Mouse (Mus musculus) liver, embryonic 11.5 days (tissue): ENCODE data around the gene Gm21969. TPM values are rescaled to one million over a fixed set of nuclear protein-coding genes. Genes with fewer than 3 reads are reported as not detected.

Source experiments
- ATAC-seq: fragments of 200-750 bp; cut with Nextera tagmentation; replicated peaks from 2 replicates; pipeline ENCODE4 v1.8.0; 2017; ENCODE audit warnings: moderate number of reproducible peaks, mild to moderate bottlenecking, moderate TSS enrichment, moderate library complexity; ENCODE audit not compliant: low FRiP score
- DNase-seq: peaks from one replicate; pipeline ENCODE4 v3.0.0-alpha.2; 2017; ENCODE audit warnings: low spot score
- H3K27ac ChIP-seq: fragments of 300-500 bp; sonication (generic); 2 replicates; pipeline ENCODE4 v1.5.1; 2014; ENCODE audit warnings: mild to moderate bottlenecking, low read depth, low read length, control low read depth
- H3K27me3 ChIP-seq: fragments of 300-500 bp; sonication (generic); replicated peaks from 2 replicates; pipeline ENCODE4 v1.6.1; 2014; ENCODE audit warnings: low read length, mixed read lengths; ENCODE audit not compliant: control insufficient read depth, insufficient read depth
- H3K36me3 ChIP-seq: fragments of 300-500 bp; sonication (generic); 2 replicates; pipeline ENCODE4 v1.6.1; 2014; ENCODE audit warnings: mild to moderate bottlenecking, low read length, moderate library complexity, mixed read lengths; ENCODE audit not compliant: control insufficient read depth, insufficient read depth
- H3K4me1 ChIP-seq: fragments of 300-500 bp; sonication (generic); replicated peaks from 2 replicates; pipeline ENCODE4 v1.6.1; 2014; ENCODE audit warnings: low read length, mixed read lengths; ENCODE audit not compliant: control insufficient read depth, insufficient read depth
- H3K4me2 ChIP-seq: fragments of 300-500 bp; sonication (generic); 2 replicates; pipeline ENCODE4 v1.6.1; 2014; ENCODE audit warnings: mild to moderate bottlenecking, control low read depth, moderate library complexity
- H3K4me3 ChIP-seq: fragments of 300-500 bp; sonication (generic); 2 replicates; pipeline ENCODE4 v1.5.1; 2014; ENCODE audit warnings: low read depth, low read length, control low read depth
- H3K9ac ChIP-seq: fragments of 300-500 bp; sonication (generic); 2 replicates; pipeline ENCODE4 v1.6.1; 2014; ENCODE audit warnings: low read depth, low read length, control low read depth
- H3K9me3 ChIP-seq: fragments of 300-500 bp; sonication (generic); 2 replicates; pipeline ENCODE4 v1.6.1; 2016; ENCODE audit warnings: low read length, inconsistent platforms, mixed read lengths; ENCODE audit not compliant: control insufficient read depth
- WGBS: fragments of 180-500 bp; shearing (Covaris S2); extraction: QIAGEN DNeasy Blood & Tissue Kit; methylation state at CpG from one replicate; pipeline ENCODE4 v1.1.7; 2014; 5-methylcytosine and 5-hydroxymethylcytosine counted together
- polyA plus RNA-seq: library from polyadenylated mRNA; unstranded; fragments of >200 nt; fragmentation: Nextera tagmentation; extraction: Ambion mirVana; gene quantifications from 2 replicates; pipeline ENCODE4 v1.2.1, GENCODE M21; 2014

Gene Gm21969
- polyA plus RNA-seq, 1 experiment from 2014 or later, result not detected

GRCm38 (mm10) chr4:139575673-139576003 is 27.3 kb upstream of the Gm21969 start:
- DNase-seq (no peak), ATAC-seq (no peak)
- Histone ChIP-seq H3K27me3 (peaks cover 26% of the 10 kb centered on the region), H3K9ac (peak overlapping the region; percentile 57), H3K4me3 (peak overlapping the region; percentile 71), H3K4me1 (peaks cover 33% of the 10 kb centered on the region), H3K9me3 (no peaks in the 10 kb centered on the region), H3K27ac (peak overlapping the region; percentile 60; the same call in 1 of the 2 replicates), H3K36me3 (no peaks in the 10 kb centered on the region), H3K4me2 (peak overlapping the region; percentile 90)
- 11% methylated on average over 14 of the region's 14 CpGs for WGBS

GRCm38 (mm10) chr4:139576251-139576880 is 26.6 kb upstream of the Gm21969 start:
- Histone ChIP-seq H3K27ac (no peak overlapping the region), H3K4me1 (peaks cover 40% of the 10 kb centered on the region), H3K9me3 (no peaks in the 10 kb centered on the region), H3K36me3 (no peaks in the 10 kb centered on the region), H3K4me3 (peak overlapping the region; percentile 71), H3K27me3 (peaks cover 26% of the 10 kb centered on the region), H3K9ac (no peak overlapping the region), H3K4me2 (peak overlapping the region; percentile 90)
- DNase-seq (no peak), ATAC-seq (no peak)
- 57% methylated on average over 14 of the region's 14 CpGs for WGBS

GRCm38 (mm10) chr4:139577006-139577405 is 26.0 kb upstream of the Gm21969 start:
- no peak for ATAC-seq
- H3K4me1 ChIP-seq, result peaks cover 46% of the 10 kb centered on the region
- no peak overlapping the region for H3K4me3 ChIP-seq
- H3K36me3 ChIP-seq, result no peaks in the 10 kb centered on the region
- WGBS, result 75% methylated on average over 7 of the region's 7 CpGs
- H3K27me3 ChIP-seq, result peaks cover 26% of the 10 kb centered on the region
- H3K27ac ChIP-seq, result no peak overlapping the region
- H3K9ac ChIP-seq, result no peak overlapping the region
- no peaks in the 10 kb centered on the region for H3K9me3 ChIP-seq
- peak overlapping the region; percentile 90 for H3K4me2 ChIP-seq
- no peak for DNase-seq

GRCm38 (mm10) chr4:139578389-139578788 is 24.6 kb upstream of the Gm21969 start:
- ATAC-seq (no peak), DNase-seq (no peak)
- 84% methylated on average over 8 of the region's 8 CpGs for WGBS
- H3K27ac ChIP-seq, result no peak overlapping the region
- no peaks in the 10 kb centered on the region for H3K36me3 ChIP-seq
- H3K27me3 ChIP-seq, result peaks cover 26% of the 10 kb centered on the region
- H3K9ac ChIP-seq, result no peak overlapping the region
- peaks cover 56% of the 10 kb centered on the region for H3K4me1 ChIP-seq
- no peak overlapping the region for H3K4me3 ChIP-seq
- no peaks in the 10 kb centered on the region for H3K9me3 ChIP-seq
- peak overlapping the region; percentile 34; the same call in 1 of the 2 replicates for H3K4me2 ChIP-seq

- Histone ChIP-seq H3K4me1 (peaks cover 52% of the 10 kb centered on the region), H3K4me3 (no peak overlapping the region)
These were observed 24.0 kb upstream of the Gm21969 start for GRCm38 (mm10) chr4:139579003-139579402.

GRCm38 (mm10) chr4:139579466-139579865 is 23.5 kb upstream of the Gm21969 start:
- H3K27ac ChIP-seq, result no peak overlapping the region; the same call in 1 of the 2 replicates
- WGBS, result 47% methylated on average over 6 of the region's 6 CpGs
- peaks cover 57% of the 10 kb centered on the region for H3K4me1 ChIP-seq
- H3K27me3 ChIP-seq, result peaks cover 26% of the 10 kb centered on the region
- H3K9ac ChIP-seq, result no peak overlapping the region
- DNase-seq (no peak), ATAC-seq (no peak)
- no peak overlapping the region for H3K4me3 ChIP-seq
- peak overlapping the region; percentile 16; the same call in 1 of the 2 replicates for H3K4me2 ChIP-seq
- H3K36me3 ChIP-seq, result no peaks in the 10 kb centered on the region
- no peaks in the 10 kb centered on the region for H3K9me3 ChIP-seq

More at GRCm38 (mm10) chr4:139579003-139579402, 24.0 kb upstream of the Gm21969 start:
- Histone ChIP-seq H3K9ac (no peak overlapping the region), H3K27ac (no peak overlapping the region), H3K36me3 (no peaks in the 10 kb centered on the region), H3K4me2 (peak overlapping the region; percentile 34), H3K9me3 (no peaks in the 10 kb centered on the region), H3K27me3 (peaks cover 26% of the 10 kb centered on the region)
- WGBS, result 51% methylated on average over 10 of the region's 10 CpGs
- no peak for ATAC-seq
- no peak for DNase-seq

GRCm38 (mm10) chr4:139580663-139581336 is 22.2 kb upstream of the Gm21969 start:
- H3K9me3 ChIP-seq, result no peaks in the 10 kb centered on the region
- H3K4me2 ChIP-seq, result peak overlapping the region; percentile 56
- H3K27me3 ChIP-seq, result peaks cover 18% of the 10 kb centered on the region
- DNase-seq (peak; percentile 59), ATAC-seq (no peak)
- peak overlapping the region; percentile 14; the same call in 1 of the 2 replicates for H3K4me3 ChIP-seq
- H3K4me1 ChIP-seq, result peaks cover 66% of the 10 kb centered on the region
- peak overlapping the region; percentile 38 for H3K9ac ChIP-seq
- peak overlapping the region; percentile 89 for H3K27ac ChIP-seq
- H3K36me3 ChIP-seq, result no peaks in the 10 kb centered on the region
- 20% methylated on average over 15 of the region's 15 CpGs for whole genome bisulfite sequencing

- H3K4me1 ChIP-seq, result peaks cover 73% of the 10 kb centered on the region
- H3K9ac ChIP-seq, result peak overlapping the region; percentile 38
- peaks cover 11% of the 10 kb centered on the region for H3K27me3 ChIP-seq
These were observed 21.4 kb upstream of the Gm21969 start for GRCm38 (mm10) chr4:139581427-139582051.

More at GRCm38 (mm10) chr4:139581427-139582051, 21.4 kb upstream of the Gm21969 start:
- peak; percentile 18; the same call in 1 of the 2 replicates for ATAC-seq
- no peak for DNase-seq
- H3K27ac ChIP-seq, result peak overlapping the region; percentile 89
- H3K9me3 ChIP-seq, result no peaks in the 10 kb centered on the region
- no peaks in the 10 kb centered on the region for H3K36me3 ChIP-seq
- 26% methylated on average over 6 of the region's 6 CpGs for WGBS
- no peak overlapping the region for H3K4me3 ChIP-seq
- H3K4me2 ChIP-seq, result peak overlapping the region; percentile 56
